Mouse (Mus musculus): ENCODE measurements around the gene Hrh1.

Gene Hrh1

GRCm38 (mm10) chr6:114397691-114398217 lies at the start of gene Hrh1:
TSS of gene Hrh1 (plus strand) at chr6:114397936.
- DNase-seq: peak; percentile 50 to 74

GRCm38 (mm10) chr6:114354635-114355034 lies 43.1 kb upstream of the Hrh1 start:
- DNase-seq: no peak

- peak; percentile 20 to 43 for DNase-seq
Observed at GRCm38 (mm10) chr6:114358171-114358570, 39.6 kb upstream of the Hrh1 start.

- DNase-seq: no peak
Observed at GRCm38 (mm10) chr6:114362355-114362754, 35.4 kb upstream of the Hrh1 start.

GRCm38 (mm10) chr6:114363740-114364139 lies 34.0 kb upstream of the Hrh1 start:
- DNase-seq: no peak

GRCm38 (mm10) chr6:114364734-114365133 lies 33.0 kb upstream of the Hrh1 start:
- DNase-seq: no peak

GRCm38 (mm10) chr6:114366191-114366590 lies 31.5 kb upstream of the Hrh1 start:
- DNase-seq: no peak

GRCm38 (mm10) chr6:114367681-114368080 lies 30.1 kb upstream of the Hrh1 start:
- no peak for DNase-seq

GRCm38 (mm10) chr6:114368196-114368595 lies 29.5 kb upstream of the Hrh1 start:
- no peak for DNase-seq

- no peak for DNase-seq
Observed at GRCm38 (mm10) chr6:114372741-114373140, 25.0 kb upstream of the Hrh1 start.

GRCm38 (mm10) chr6:114380872-114381271 lies 16.9 kb upstream of the Hrh1 start:
- no peak for DNase-seq

GRCm38 (mm10) chr6:114387320-114387719 lies 10.4 kb upstream of the Hrh1 start:
- no peak for DNase-seq

GRCm38 (mm10) chr6:114387855-114388254 lies 9.9 kb upstream of the Hrh1 start:
- no peak for DNase-seq

GRCm38 (mm10) chr6:114390129-114390528 lies 7.6 kb upstream of the Hrh1 start:
- DNase-seq: no peak

GRCm38 (mm10) chr6:114394982-114395381 lies 2.8 kb upstream of the Hrh1 start:
- no peak for DNase-seq

GRCm38 (mm10) chr6:114396605-114397004 lies 1.1 kb upstream of the Hrh1 start:
- DNase-seq: no peak

- no peak for DNase-seq
Observed at GRCm38 (mm10) chr6:114397280-114397679, 456 bp upstream of the Hrh1 start.

GRCm38 (mm10) chr6:114398626-114399025 lies 890 bp downstream of the Hrh1 start:
- peak in 1 of 2 experiments; percentile 48 for DNase-seq

GRCm38 (mm10) chr6:114400387-114400786 lies 2.7 kb downstream of the Hrh1 start:
- no peak for DNase-seq

GRCm38 (mm10) chr6:114400841-114401240 lies 3.1 kb downstream of the Hrh1 start:
- DNase-seq: no peak

GRCm38 (mm10) chr6:114402161-114402560 lies 4.4 kb downstream of the Hrh1 start:
- no peak for DNase-seq

- DNase-seq: no peak
Observed at GRCm38 (mm10) chr6:114403632-114404031, 5.9 kb downstream of the Hrh1 start.

GRCm38 (mm10) chr6:114404128-114404527 lies 6.4 kb downstream of the Hrh1 start:
- DNase-seq: no peak

GRCm38 (mm10) chr6:114404774-114405468 lies 7.2 kb downstream of the Hrh1 start:
- no peak for DNase-seq

GRCm38 (mm10) chr6:114406634-114407033 lies 8.9 kb downstream of the Hrh1 start:
- no peak for DNase-seq

All from cerebellum, postnatal 25 days (tissue).